Mouse (Mus musculus): ENCODE results near the gene Afg1l. TPM values are rescaled to one million over a fixed set of nuclear protein-coding genes. Genes with fewer than 3 reads are reported as not detected.

The Afg1l gene
- 10 to 100 TPM; 12.6 to 14.4 TPM for total RNA-seq (2021)
- long read RNA-seq, transcript Afg1l-201 (13 exons, 2,513 nt), result major isoform, 11 of 30 reads
- long read RNA-seq, partial matches to known transcripts, result 1 of 30 reads
- long read RNA-seq, other reads (novel, unspliced or antisense), result 18 of 30 reads

- peak; percentile 93 to 97 for DNase-seq (ENCODE audit: low spot score in 2 of 2)
These were observed at the start of gene Afg1l for GRCm38 (mm10) chr10:42478341-42478720. Gene Afg1l, minus strand, starts transcription at chr10:42478565.

- no peak for DNase-seq (ENCODE audit: low spot score in 2 of 2)
These were observed 47.3 kb upstream of the Afg1l start for GRCm38 (mm10) chr10:42525682-42526081.

GRCm38 (mm10) chr10:42523556-42524162 is 45.3 kb upstream of the Afg1l start:
- no peak for DNase-seq (ENCODE audit: low spot score in 2 of 2)

- no peak for DNase-seq (ENCODE audit: low spot score in 2 of 2)
These were observed 44.5 kb upstream of the Afg1l start for GRCm38 (mm10) chr10:42522912-42523311.

GRCm38 (mm10) chr10:42521315-42521981 is 43.1 kb upstream of the Afg1l start:
- DNase-seq (ENCODE audit: low spot score in 2 of 2), result no peak

- DNase-seq (ENCODE audit: low spot score in 2 of 2), result no peak
These were observed 40.0 kb upstream of the Afg1l start for GRCm38 (mm10) chr10:42518363-42518762.

- DNase-seq (ENCODE audit: low spot score in 2 of 2), result no peak
These were observed 35.8 kb upstream of the Afg1l start for GRCm38 (mm10) chr10:42514125-42514524.

GRCm38 (mm10) chr10:42511184-42512135 is 33.1 kb upstream of the Afg1l start:
- no peak for DNase-seq (ENCODE audit: low spot score in 2 of 2)

- DNase-seq (ENCODE audit: low spot score in 2 of 2), result no peak
These were observed 31.8 kb upstream of the Afg1l start for GRCm38 (mm10) chr10:42510141-42510540.

- DNase-seq (ENCODE audit: low spot score in 2 of 2), result no peak
These were observed 25.8 kb upstream of the Afg1l start for GRCm38 (mm10) chr10:42504096-42504710.

GRCm38 (mm10) chr10:42502349-42503111 is 24.2 kb upstream of the Afg1l start:
- DNase-seq (ENCODE audit: low spot score in 2 of 2), result peak; percentile 60 to 61

- peak; percentile 95 to 98 for DNase-seq (ENCODE audit: low spot score in 2 of 2)
These were observed 23.5 kb upstream of the Afg1l start, which contains the start of gene Snx3 for GRCm38 (mm10) chr10:42501775-42502348. Gene Snx3, plus strand, starts transcription at chr10:42502030.

- no peak for DNase-seq (ENCODE audit: low spot score in 2 of 2)
These were observed 22.8 kb upstream of the Afg1l start for GRCm38 (mm10) chr10:42501161-42501560.

- no peak for DNase-seq (ENCODE audit: low spot score in 2 of 2)
These were observed 22.2 kb upstream of the Afg1l start for GRCm38 (mm10) chr10:42500611-42501010.

- no peak for DNase-seq (ENCODE audit: low spot score in 2 of 2)
These were observed 14.6 kb upstream of the Afg1l start for GRCm38 (mm10) chr10:42493000-42493399.

GRCm38 (mm10) chr10:42492027-42492771 is 13.8 kb upstream of the Afg1l start:
- no peak for DNase-seq (ENCODE audit: low spot score in 2 of 2)

- no peak for DNase-seq (ENCODE audit: low spot score in 2 of 2)
These were observed 12.8 kb upstream of the Afg1l start for GRCm38 (mm10) chr10:42491158-42491557.

- DNase-seq (ENCODE audit: low spot score in 2 of 2), result no peak
These were observed 10.4 kb upstream of the Afg1l start for GRCm38 (mm10) chr10:42488606-42489296.

- DNase-seq (ENCODE audit: low spot score in 2 of 2), result no peak
These were observed 2.4 kb upstream of the Afg1l start for GRCm38 (mm10) chr10:42480719-42481118.
